Mouse (Mus musculus): Measurements from ENCODE around the gene Cdh3. TPM values are rescaled to one million over a fixed set of nuclear protein-coding genes. Genes with fewer than 3 reads are reported as not detected.

Cdh3 gene
- polyA plus RNA-seq, 1 experiment from 2014 or later: 1.2 TPM

DNA sequence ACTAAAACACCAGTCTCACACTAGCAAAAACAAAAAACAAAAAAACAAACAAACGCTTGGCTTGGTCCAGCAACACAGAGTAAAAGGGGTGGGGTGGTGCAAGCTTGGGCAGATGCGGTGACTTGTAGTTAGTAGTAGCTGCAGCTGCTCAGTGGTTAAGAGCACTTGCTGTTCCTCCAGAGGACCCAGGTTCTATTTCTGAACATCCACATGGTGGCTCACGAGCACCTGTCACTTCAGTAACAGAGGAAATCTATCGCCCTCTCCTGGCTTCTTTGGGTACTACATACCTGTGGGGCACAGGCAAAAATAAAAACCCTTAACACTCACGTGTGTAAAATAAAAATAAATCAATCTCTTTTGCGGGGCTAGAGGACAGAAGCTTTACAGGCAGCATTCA, 23.8 kb downstream of the Cdh3 start:
- Histone ChIP-seq H3K4me2 (ENCODE audit: low read length) (no peak overlapping the region), H3K27me3 (ENCODE audit: control insufficient read depth, insufficient read depth, low read depth, low read length) (no peaks in the 10 kb centered on the region), H3K4me1 (ENCODE audit: control insufficient read depth, insufficient read depth, low read length) (no peaks in the 10 kb centered on the region), H3K27ac (ENCODE audit: low read length) (no peak overlapping the region), H3K9me3 (replicated peaks; ENCODE audit: control insufficient read depth, low read length, poor library complexity, severe bottlenecking) (no peaks in the 10 kb centered on the region), H3K4me3 (ENCODE audit: low read depth, low read length) (no peak overlapping the region), H3K9ac (ENCODE audit: low read depth, low read length) (no peak overlapping the region), H3K36me3 (ENCODE audit: control insufficient read depth, insufficient read depth, low read length) (no peaks in the 10 kb centered on the region)
- ATAC-seq: no peak
- WGBS: 39% methylated on average over 6 of the region's 6 CpGs

DNA sequence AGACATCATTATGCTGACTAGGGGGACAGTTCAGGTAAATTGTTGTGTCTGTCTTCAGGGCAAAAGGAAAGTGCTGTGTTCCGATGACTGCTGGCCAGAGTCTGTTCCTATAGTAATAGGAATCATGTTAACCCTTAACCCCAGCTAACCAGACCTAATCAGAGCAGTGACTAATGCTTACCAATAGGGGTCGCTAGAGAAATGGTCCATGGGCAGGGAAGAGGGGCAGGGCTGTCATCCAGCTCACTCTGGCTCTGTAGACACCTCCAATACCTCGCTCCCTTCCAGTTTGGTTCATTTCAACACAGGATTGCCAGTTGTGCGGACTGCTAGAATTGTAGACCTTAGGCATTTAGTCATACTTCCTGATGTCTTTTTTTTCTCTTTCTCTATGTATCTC, 24.8 kb downstream of the Cdh3 start:
- no peak overlapping the region for H3K4me2 ChIP-seq (ENCODE audit: low read length)
- no peaks in the 10 kb centered on the region for H3K27me3 ChIP-seq (ENCODE audit: control insufficient read depth, insufficient read depth, low read depth, low read length)
- WGBS: 74% methylated on average over 4 of the region's 4 CpGs
- no peak for ATAC-seq
- no peak overlapping the region for H3K9ac ChIP-seq (ENCODE audit: low read depth, low read length)
- no peaks in the 10 kb centered on the region for H3K4me1 ChIP-seq (ENCODE audit: control insufficient read depth, insufficient read depth, low read length)
- no peak overlapping the region for H3K4me3 ChIP-seq (ENCODE audit: low read depth, low read length)
- no peaks in the 10 kb centered on the region for H3K36me3 ChIP-seq (ENCODE audit: control insufficient read depth, insufficient read depth, low read length)
- no peak overlapping the region for H3K27ac ChIP-seq (ENCODE audit: low read length)
- no peaks in the 10 kb centered on the region for H3K9me3 ChIP-seq (replicated peaks; ENCODE audit: control insufficient read depth, low read length, poor library complexity, severe bottlenecking)

DNA sequence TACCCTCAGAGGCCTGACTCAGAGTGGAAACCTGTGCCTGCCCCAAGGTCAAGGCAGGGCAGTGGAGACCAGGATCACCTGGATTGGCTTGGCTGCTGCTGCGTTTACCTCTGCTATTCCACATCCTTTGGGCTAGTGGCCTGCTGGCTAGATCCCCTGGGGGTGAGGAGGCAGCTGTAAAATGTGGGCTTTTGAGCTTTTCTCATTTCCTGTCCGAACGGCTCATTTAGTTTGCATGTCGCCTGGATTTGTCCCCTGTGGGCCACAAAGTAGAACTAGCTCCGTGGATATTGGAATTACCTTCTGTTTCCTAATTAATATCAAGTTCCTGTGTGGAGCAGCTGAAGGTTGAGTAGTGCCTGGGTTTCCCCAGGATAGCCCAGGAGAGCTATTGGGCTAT, 28.5 kb downstream of the Cdh3 start:
- Histone ChIP-seq H3K27ac (ENCODE audit: low read length) (no peak overlapping the region), H3K9me3 (replicated peaks; ENCODE audit: control insufficient read depth, low read length, poor library complexity, severe bottlenecking) (no peaks in the 10 kb centered on the region), H3K9ac (ENCODE audit: low read depth, low read length) (no peak overlapping the region), H3K4me3 (ENCODE audit: low read depth, low read length) (no peak overlapping the region), H3K4me2 (ENCODE audit: low read length) (no peak overlapping the region), H3K36me3 (ENCODE audit: control insufficient read depth, insufficient read depth, low read length) (no peaks in the 10 kb centered on the region), H3K4me1 (ENCODE audit: control insufficient read depth, insufficient read depth, low read length) (no peaks in the 10 kb centered on the region), H3K27me3 (ENCODE audit: control insufficient read depth, insufficient read depth, low read depth, low read length) (no peaks in the 10 kb centered on the region)
- WGBS: 55% methylated on average over 5 of the region's 5 CpGs
- no peak for ATAC-seq

DNA sequence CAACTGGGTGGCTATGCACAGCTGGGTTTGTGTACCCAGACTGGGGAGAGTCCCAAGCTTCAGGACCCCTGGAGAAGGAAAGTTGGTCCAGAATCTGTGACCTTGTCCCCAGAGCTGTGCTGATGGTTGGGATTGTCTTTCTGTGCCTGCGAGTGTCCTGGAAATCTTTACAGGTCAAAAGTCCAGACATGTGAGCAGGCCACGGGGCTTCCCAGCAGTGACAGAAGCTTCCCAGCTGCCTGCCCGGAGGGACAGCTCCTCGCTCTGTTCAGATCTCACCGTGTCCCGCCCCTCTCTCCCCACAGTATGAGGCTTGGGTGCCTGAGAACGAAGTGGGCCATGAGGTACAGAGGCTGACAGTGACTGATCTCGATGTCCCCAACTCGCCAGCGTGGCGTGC, 30.3 kb downstream of the Cdh3 start:
- Histone ChIP-seq H3K4me2 (ENCODE audit: low read length) (no peak overlapping the region), H3K4me3 (ENCODE audit: low read depth, low read length) (no peak overlapping the region), H3K9me3 (replicated peaks; ENCODE audit: control insufficient read depth, low read length, poor library complexity, severe bottlenecking) (no peaks in the 10 kb centered on the region), H3K27ac (ENCODE audit: low read length) (no peak overlapping the region), H3K36me3 (ENCODE audit: control insufficient read depth, insufficient read depth, low read length) (no peaks in the 10 kb centered on the region), H3K27me3 (ENCODE audit: control insufficient read depth, insufficient read depth, low read depth, low read length) (no peaks in the 10 kb centered on the region), H3K9ac (ENCODE audit: low read depth, low read length) (no peak overlapping the region), H3K4me1 (ENCODE audit: control insufficient read depth, insufficient read depth, low read length) (no peaks in the 10 kb centered on the region)
- WGBS: 90% methylated on average over 11 of the region's 11 CpGs
- no peak for ATAC-seq

DNA sequence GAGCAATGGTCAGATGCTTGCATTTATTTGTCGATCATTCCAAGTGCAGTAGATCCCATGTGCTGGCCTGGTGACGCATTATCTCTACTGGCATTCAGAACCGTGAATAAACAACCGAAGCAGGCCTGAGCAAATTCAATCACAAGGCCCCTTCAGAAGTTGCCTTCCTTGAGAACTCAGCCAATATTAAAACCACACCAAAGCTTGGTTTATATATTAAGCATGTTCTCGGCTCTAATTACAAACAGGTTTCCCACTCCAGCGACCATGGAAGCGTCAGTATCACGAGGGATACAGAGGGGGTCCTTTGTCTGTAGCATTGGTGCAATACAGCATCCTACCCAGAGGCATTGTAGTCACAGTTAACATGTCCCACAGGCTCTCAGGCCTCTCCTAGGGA, 32.4 kb downstream of the Cdh3 start:
- no peak for ATAC-seq
- Histone ChIP-seq H3K27ac (ENCODE audit: low read length) (no peak overlapping the region), H3K27me3 (ENCODE audit: control insufficient read depth, insufficient read depth, low read depth, low read length) (no peaks in the 10 kb centered on the region), H3K9me3 (replicated peaks; ENCODE audit: control insufficient read depth, low read length, poor library complexity, severe bottlenecking) (no peaks in the 10 kb centered on the region), H3K4me1 (ENCODE audit: control insufficient read depth, insufficient read depth, low read length) (no peaks in the 10 kb centered on the region), H3K4me3 (ENCODE audit: low read depth, low read length) (no peak overlapping the region), H3K9ac (ENCODE audit: low read depth, low read length) (no peak overlapping the region), H3K36me3 (ENCODE audit: control insufficient read depth, insufficient read depth, low read length) (no peaks in the 10 kb centered on the region), H3K4me2 (ENCODE audit: low read length) (no peak overlapping the region)
- 69% methylated on average over 8 of the region's 8 CpGs for WGBS

DNA sequence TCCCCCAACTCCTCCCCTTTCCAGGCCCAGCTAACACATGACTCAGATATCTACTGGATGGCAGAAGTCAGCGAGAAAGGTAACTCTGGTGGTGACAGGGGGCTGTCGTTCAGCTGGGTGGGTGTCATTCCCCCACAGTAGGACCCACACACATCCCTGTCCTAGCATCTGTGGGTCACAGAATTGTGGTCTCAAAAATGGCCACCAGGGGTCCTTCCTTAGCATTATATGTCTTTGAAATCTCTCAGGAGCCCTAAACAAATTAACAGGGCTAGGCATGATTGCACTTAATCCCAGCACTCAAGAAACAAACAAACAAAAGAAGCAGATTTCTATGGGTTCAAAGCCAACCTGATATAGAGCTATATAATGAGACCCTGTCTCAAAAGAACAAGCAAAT, 34.5 kb downstream of the Cdh3 start:
- Histone ChIP-seq H3K27me3 (ENCODE audit: control insufficient read depth, insufficient read depth, low read depth, low read length) (no peaks in the 10 kb centered on the region), H3K4me1 (ENCODE audit: control insufficient read depth, insufficient read depth, low read length) (no peaks in the 10 kb centered on the region), H3K9ac (ENCODE audit: low read depth, low read length) (no peak overlapping the region), H3K36me3 (ENCODE audit: control insufficient read depth, insufficient read depth, low read length) (no peaks in the 10 kb centered on the region), H3K4me3 (ENCODE audit: low read depth, low read length) (no peak overlapping the region), H3K27ac (ENCODE audit: low read length) (no peak overlapping the region), H3K9me3 (replicated peaks; ENCODE audit: control insufficient read depth, low read length, poor library complexity, severe bottlenecking) (no peaks in the 10 kb centered on the region), H3K4me2 (ENCODE audit: low read length) (no peak overlapping the region)
- no peak for ATAC-seq
- 81% methylated on average over 2 of the region's 2 CpGs for WGBS

DNA sequence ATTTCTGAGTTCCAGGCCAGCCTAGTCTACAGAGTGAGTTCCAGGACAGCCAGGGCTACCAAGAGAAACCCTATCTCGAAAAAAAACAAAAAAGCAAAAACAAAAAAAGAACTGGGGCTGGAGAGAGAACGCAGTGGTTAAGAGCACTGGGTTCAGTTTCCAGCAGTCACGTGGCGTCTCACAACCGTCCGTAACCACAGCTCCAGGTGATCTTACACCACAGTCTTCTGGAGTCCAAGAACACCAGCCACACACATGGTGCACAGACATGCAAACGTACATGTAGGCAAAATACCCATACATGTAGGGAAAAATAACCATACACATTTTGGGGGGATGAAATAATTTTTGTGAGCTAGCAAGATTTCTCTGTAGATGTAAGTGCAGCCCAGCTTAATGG, 36.1 kb downstream of the Cdh3 start:
- Histone ChIP-seq H3K4me3 (ENCODE audit: low read depth, low read length) (no peak overlapping the region), H3K9ac (ENCODE audit: low read depth, low read length) (no peak overlapping the region), H3K4me1 (ENCODE audit: control insufficient read depth, insufficient read depth, low read length) (no peaks in the 10 kb centered on the region), H3K27me3 (ENCODE audit: control insufficient read depth, insufficient read depth, low read depth, low read length) (no peaks in the 10 kb centered on the region), H3K27ac (ENCODE audit: low read length) (no peak overlapping the region), H3K9me3 (replicated peaks; ENCODE audit: control insufficient read depth, low read length, poor library complexity, severe bottlenecking) (no peaks in the 10 kb centered on the region), H3K36me3 (ENCODE audit: control insufficient read depth, insufficient read depth, low read length) (no peaks in the 10 kb centered on the region), H3K4me2 (ENCODE audit: low read length) (no peak overlapping the region)
- WGBS: 88% methylated on average over 7 of the region's 7 CpGs
- no peak for ATAC-seq

DNA sequence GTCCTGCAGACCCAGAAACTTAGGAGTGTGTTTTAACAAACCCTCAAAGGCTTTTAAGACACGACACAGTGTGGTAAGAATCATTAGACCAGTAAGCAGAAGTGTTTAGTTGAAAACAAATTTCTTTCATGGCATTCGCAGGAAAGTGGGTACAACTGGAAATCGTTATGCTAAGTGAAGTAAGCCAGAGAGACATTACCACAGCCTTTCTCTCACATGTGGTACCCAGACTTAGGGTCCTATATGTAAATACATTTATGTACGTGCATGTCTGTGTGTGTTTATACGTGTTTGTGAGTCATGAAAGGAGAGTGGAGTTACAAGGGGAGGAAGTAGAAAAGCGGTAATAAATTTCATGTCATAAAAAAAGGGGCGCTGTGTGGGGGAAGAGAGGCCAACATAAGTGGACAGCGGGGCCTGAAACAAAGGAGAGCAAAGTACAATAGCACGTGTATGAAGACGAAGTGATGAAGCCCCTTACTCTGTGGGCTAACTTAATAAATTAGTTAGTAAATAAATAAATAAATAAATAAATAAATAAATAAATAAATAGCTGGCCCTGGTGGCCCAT, 37.8 kb downstream of the Cdh3 start:
- no peak overlapping the region for H3K9ac ChIP-seq (ENCODE audit: low read depth, low read length)
- H3K27me3 ChIP-seq (ENCODE audit: control insufficient read depth, insufficient read depth, low read depth, low read length): no peaks in the 10 kb centered on the region
- no peaks in the 10 kb centered on the region for H3K36me3 ChIP-seq (ENCODE audit: control insufficient read depth, insufficient read depth, low read length)
- no peaks in the 10 kb centered on the region for H3K9me3 ChIP-seq (replicated peaks; ENCODE audit: control insufficient read depth, low read length, poor library complexity, severe bottlenecking)
- ATAC-seq: no peak
- H3K4me1 ChIP-seq (ENCODE audit: control insufficient read depth, insufficient read depth, low read length): no peaks in the 10 kb centered on the region
- 91% methylated on average over 10 of the region's 10 CpGs for WGBS
- H3K4me2 ChIP-seq (ENCODE audit: low read length): no peak overlapping the region
- H3K27ac ChIP-seq (ENCODE audit: low read length): no peak overlapping the region
- H3K4me3 ChIP-seq (ENCODE audit: low read depth, low read length): no peak overlapping the region

DNA sequence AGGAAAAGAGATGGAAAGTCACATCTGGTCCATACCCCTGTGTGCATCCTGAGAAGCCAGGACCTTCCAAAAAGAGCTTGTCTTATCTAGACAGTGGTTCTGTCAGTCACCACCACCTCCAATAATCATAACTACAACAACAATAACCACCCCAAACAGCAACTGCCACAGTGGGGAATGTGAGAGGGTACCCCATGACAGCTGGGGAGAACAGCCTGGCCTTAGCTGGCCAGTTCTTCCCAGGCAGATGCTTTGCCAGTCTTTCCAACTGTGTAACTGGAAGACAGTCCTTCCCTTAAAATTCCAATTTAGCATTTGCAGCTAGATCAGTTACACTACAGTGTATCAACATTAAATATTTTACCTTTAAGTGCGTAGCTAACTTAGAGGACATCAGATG, 40.2 kb downstream of the Cdh3 start:
- WGBS: 91% methylated on average over 1 of the region's 1 CpGs

More for the DNA sequence above, 40.2 kb downstream of the Cdh3 start:
- H3K4me1 ChIP-seq (ENCODE audit: control insufficient read depth, insufficient read depth, low read length): no peaks in the 10 kb centered on the region
- no peak overlapping the region for H3K4me3 ChIP-seq (ENCODE audit: low read depth, low read length)
- no peaks in the 10 kb centered on the region for H3K27me3 ChIP-seq (ENCODE audit: control insufficient read depth, insufficient read depth, low read depth, low read length)
- no peak overlapping the region for H3K4me2 ChIP-seq (ENCODE audit: low read length)
- H3K36me3 ChIP-seq (ENCODE audit: control insufficient read depth, insufficient read depth, low read length): no peaks in the 10 kb centered on the region
- no peak overlapping the region for H3K27ac ChIP-seq (ENCODE audit: low read length)
- H3K9me3 ChIP-seq (replicated peaks; ENCODE audit: control insufficient read depth, low read length, poor library complexity, severe bottlenecking): no peaks in the 10 kb centered on the region
- no peak for ATAC-seq
- no peak overlapping the region for H3K9ac ChIP-seq (ENCODE audit: low read depth, low read length)

Data from midbrain, embryonic 16.5 days (tissue).